Mouse (Mus musculus): ENCODE data around the gene Rnf144a. TPM values are rescaled to one million over a fixed set of nuclear protein-coding genes. Genes with fewer than 3 reads are reported as not detected.
A peak's percentile ranks its signal among the peaks of the same experiment; 100 is the strongest.

The Rnf144a gene
- total RNA-seq, 2 experiments from 2014 or later = 32.3 to 48.8 TPM

DNA sequence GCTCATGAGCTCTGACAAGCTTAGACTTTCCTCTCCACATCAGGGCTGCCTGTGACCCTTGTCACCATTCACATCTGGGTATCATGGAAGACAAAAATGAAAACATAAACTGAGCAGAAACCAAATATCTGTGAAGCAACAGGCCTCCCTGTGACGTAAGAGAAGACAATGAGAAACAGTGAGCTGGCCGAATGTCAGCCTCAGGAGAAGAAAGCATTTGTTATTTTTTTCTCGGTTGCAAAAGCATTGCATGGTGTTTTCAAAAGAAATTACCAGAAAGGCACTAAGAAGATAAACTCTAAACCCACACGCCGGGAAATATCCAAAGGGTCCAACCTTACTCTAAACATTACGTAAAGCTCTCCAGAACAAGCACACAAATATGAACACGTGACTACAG, 41.3 kb downstream of the Rnf144a start:
- no peak for DNase-seq

DNA sequence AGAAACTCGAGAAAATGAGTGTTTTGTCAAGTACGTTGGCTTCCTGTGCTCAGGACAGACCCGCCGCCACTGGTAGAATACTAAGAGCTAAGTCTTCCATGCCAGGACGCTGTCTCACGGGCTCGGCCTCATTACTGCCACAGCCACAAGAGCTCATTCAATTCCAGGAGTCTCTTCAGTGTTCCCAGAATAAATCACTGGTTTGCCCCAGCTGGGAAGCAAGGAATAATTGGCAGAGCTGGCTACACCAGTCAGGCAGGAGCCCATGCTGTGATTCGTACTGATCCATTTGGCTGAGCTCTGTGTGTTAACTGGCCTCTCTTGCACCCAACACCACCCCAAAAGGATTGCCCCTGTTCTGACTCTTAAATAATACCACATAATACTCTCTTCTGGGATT, 45.0 kb downstream of the Rnf144a start:
- DNase-seq = no peak

DNA sequence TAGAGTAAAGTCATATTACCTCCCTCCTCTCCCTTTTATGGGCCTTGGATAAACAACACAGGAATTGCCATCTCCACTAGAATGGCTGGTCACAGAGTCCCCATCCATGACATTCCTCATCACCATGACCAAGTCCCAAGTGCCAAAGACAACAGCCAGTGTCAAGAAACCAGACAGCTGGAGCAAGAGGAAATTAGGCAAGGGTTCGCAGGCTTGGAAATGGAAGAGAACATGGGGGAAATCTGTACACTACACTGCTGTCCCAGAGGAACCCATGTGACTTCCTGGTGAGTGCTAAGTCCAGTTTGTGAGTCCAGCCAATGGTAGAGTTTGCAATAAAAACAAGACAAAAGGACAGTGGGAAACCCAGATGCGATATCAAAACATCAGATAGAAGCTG, 47.7 kb downstream of the Rnf144a start:
- peak; percentile 30 for DNase-seq

DNA sequence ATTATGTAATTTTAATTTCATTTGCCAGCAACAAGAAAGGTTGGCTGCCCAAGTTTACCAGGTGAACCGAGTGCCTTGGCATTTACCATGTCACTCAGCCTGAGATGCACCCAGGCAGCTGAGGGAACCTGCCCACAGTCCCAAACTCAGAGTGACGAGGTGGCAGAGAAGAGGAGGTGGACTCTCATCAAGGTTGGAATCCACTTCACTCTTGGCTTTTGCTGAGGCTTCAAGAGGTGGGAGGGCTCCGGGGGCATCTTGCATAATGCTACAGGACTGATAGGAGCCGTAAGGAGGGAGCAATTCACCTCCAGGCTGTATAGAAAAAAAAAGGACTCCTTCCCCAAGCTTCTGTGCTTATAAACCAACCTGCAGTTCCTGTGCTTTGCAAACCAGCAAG, 48.7 kb downstream of the Rnf144a start:
- no peak for DNase-seq

DNA sequence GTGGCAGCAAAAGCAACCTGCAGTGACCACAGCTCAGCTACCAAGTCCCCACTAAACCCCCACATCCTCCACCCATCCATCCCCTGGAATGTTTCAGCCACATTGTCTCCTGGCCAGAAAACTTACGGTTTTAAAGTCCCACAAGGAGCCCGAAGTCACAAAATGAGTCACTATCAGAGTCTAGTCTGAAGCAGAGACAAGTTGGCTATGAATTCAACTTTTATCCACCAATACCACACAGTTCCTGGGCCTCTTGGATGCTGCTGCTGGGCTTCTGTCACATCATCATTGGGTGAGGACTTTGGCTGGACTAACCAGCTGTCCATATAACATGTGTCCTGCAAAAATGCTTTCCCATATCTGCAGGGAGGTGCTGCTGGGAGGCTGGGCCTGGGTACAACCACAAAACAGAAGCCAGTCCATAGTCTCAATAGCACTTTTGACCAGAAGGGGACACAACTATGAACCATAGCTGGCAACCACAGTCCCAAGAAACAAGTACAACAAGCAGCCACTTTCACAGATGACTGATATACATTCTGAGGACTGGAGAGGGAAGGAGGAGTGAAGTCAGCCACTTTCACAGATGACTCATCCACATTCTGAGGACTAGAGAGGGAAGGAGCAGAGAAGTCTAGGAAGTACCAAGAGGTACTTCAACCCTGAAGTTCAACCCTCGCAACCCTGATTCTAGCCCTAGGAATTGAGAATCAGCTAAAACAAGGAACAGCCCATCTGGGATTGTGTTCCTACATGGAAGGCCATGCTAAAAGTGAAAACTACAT, 49.3 kb downstream of the Rnf144a start:
- no peak for DNase-seq

DNA sequence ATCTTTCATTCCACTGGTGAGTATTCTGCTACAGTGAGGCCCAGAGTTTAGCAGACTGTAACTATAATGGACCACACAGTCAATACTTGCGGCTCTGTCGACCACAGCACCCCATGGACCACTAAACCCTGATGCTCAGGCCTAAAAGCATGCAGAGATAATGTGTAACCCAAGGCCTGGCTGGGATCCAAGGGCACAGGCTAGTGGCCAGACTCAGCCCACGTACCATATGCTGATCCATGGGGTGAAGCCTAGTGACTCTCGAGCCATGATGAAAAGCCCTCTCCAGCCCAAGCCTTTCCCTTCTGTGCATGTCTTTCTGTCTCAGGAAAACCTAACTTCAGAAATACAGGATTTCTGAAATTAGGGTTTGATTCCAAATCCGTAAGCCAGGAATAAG, 50.2 kb downstream of the Rnf144a start:
- peak; percentile 35 for DNase-seq

DNA sequence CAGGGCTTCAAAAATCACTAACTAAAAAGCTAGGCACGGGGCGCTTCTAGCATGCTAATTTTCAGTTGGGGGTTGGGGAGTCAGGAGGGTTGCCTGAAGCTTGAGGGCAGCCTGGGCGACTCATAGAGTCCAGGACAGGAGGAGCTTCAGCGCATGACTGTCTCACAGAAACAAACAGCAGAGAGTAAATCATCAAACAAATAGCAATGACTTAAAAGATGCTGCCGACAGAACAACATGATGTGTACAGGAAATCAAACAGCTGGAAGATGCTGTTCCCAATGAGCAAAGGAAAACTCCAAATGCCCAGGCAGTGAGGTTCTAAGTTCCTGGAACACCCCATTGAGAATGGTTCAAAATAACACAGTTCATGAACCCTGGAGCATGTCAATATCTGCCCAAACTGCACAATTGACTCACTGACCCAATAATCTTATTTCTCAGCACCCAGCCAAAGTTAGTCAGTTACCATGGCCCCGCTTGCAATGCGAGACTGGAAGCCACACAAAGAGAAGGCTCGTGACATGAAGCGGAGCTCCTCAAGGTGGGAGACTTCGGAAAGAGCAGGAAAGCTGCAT, 54.0 kb downstream of the Rnf144a start:
- no peak for DNase-seq

DNA sequence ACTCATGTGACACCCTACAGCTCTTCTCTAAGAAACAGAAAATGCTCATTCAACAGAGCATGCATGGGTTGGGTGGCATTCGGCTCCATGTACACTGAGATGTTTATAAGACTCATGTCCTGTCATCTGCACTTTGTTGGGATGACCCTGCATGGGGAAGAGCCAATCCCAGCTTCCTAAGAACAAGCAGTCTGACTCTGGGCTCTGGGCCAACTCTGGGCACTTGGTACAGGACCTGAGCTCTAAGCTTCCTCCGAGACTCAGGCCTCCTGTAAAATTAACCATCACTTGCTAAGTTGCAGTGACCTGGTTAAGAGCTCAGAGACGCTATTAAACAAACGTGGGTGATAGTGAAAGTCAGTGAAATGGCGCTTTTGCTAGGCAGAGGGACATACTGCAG, 55.2 kb downstream of the Rnf144a start:
- DNase-seq = peak; percentile 62

DNA sequence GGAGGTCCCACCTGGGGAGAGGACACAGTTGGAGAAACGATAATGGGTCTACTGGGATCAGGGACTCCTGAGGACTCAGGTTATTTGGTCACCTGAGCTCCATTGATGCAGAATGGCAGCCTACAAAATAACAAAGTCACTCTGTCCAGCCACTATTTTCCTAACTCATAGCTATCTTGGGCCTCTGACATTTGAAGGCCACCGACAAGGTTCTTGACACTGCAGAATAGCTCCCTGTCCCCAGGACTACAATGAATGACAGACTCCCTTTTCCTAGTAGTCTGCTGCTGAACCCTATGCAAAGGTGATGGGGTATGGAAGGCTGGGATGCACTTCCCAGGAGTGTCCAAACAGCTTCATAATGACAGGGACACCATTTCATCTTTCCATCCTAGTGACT, 55.8 kb downstream of the Rnf144a start:
- DNase-seq = peak; percentile 37

DNA sequence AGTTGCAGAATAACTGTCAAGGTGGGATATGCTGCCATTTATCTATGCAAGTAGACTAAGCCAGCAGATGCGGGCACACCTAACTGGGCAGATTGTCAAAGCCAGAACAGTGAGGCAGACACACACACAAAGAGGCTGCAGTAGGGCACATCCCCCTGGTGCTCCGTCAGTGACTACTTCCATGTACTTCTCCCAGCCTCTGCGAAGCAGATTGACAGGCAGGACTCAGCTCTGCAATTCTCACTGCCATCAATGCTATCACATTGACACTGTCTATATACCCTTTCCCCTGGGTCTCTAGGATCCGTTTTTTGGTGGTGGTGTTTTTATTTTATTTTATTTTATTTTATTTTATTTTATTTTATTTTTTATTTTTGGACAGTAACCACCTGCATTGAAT, 57.8 kb downstream of the Rnf144a start:
- no peak for DNase-seq

DNA sequence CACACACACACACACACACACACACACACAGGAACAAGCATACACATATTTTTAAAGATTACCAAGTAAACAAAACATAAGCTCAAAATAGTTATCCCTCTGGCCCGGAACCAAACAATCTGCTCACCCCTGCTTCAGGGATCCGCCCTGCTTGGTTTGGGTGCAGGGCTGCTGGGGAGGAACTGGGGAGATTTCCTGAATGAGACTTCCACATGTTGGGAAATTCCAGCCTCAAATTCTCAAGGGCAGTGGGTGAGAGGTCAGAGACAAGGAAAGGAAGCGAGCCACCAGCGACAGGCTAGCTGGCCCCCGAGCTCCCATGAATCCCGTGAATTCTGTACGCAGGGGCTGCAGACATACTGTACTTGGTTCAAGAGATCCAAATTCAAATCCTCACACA, 58.9 kb downstream of the Rnf144a start:
- peak; percentile 67 for DNase-seq

DNA sequence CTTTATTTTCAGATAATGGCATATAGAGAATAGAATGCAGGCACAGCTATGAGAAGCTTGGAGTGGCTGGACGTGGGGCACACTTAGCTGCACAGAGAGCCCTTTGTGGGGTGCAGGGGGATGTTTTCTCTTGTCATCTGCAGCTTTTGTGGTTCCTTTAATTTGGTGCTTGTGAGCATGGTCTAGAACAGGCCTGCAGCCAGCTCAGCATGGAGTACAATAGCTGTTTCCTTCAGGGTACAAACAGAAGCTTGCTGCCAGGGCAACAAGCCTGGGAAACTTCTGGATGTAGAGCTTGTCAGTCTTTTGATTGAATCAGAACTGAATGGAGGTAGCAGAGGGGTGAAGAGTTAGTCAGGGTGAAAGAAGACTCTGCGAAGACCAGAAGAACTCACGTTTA, 63.7 kb downstream of the Rnf144a start:
- no peak for DNase-seq

DNA sequence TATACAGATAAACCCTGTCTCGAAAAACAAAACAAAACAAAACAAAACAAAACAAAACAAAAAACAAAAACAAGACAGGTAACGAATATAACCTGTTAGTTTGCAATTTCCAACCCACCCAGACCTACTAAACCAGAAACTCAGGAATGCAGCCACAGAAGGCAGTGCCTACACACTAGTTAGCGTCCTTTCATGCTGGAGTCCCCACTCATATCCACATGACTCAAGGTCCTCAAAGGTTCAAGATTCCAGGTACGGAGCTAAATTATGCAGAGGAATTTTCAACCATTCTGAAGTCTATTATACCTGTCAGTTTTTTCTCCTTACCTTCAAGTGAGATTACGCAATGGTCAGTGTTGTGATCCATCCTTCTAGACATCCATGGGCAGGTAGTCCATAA, 70.6 kb downstream of the Rnf144a start:
- DNase-seq = no peak

DNA sequence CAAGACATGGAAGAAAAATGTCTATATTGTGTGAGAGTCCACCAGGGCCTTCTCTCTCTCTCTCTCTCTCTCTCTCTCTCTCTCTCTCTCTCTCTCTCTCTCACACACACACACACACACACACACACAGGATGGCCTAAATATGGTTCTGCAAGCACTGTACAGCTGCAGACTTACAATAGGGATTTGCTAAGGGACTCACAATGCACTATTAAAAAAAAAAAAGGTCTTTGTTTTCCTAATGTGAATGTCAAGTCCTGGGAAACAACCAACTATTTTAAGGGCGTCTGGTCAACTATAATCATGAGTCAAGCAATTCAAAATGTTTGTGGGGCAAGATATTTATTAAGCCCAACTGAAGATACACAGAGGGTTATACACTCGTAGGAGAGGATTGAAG, 71.9 kb downstream of the Rnf144a start:
- no peak for DNase-seq

DNA sequence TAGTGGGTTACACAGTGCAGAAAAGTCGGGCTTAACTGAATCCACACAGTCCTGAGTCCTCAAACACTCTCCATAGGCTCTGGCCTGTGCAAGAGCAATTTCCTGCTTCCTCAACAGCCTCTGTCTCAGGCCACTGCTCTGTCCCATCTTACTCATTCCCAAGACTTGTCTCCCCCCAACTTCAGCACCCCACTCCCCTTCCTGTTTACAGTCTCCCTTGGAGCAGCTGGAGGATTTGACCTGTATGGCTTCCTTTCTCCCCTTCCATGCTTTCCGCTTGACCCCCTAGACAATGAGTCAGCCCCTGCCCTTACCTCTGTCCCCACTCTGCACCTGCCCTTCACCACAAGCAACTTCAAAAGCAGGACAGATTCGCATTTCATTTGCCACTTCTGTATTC, 72.4 kb downstream of the Rnf144a start:
- DNase-seq = no peak

DNA sequence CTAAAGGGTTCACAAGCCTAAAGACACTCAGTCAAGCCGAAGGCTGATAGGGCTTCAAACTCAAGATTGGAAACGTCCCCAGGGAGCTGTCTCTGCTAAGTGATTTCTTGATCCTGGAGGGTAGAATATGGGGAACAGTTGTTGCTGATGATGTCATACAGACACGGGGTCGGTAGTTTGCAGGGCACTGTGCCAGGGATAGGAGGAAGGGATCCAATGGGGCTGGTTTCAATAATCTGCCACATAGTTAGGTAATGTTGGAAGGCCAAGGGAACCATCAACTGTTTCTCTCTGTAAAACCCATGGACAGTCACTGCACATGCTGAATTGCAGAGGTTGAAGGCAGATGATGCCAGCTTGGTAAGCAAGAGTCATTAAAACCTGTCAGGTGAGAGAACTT, 73.0 kb downstream of the Rnf144a start:
- DNase-seq = no peak

DNA sequence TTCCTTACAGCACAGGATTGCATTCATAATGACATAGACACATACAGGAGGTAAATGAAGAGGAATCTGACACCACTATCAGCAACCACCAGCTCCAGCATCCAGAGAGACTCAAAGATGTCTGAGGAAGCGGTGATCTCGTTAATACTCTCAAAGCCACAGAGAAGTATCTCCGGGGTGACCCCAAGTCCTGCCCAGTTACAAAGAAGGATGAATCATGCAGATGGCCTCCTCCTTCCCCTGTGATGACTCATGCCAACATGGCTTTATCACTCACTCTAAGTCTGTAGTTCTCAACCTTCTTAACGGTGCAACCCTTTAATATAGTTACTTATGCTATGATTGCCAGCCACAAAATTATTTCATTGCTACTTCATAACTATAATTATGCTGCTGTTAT, 74.4 kb downstream of the Rnf144a start:
- DNase-seq = no peak

DNA sequence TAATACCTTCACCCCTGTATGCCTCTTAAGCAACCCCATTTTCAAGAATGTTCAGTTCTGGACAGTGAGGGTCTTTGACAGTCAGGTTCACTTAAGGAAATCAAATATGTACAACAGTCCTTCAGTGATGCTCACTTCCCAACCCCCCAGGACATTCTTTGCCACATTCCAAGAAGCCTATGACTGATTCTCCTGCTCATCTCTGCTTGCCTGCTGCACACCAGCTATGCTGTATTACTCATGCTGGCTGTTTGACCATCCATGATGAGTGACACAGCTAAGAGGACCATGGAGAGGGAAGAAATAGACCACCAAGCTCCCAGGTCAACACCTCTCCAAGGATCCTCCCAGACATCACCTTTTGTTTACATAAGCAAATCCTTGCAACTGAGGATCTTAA, 75.2 kb downstream of the Rnf144a start:
- DNase-seq = no peak

DNA sequence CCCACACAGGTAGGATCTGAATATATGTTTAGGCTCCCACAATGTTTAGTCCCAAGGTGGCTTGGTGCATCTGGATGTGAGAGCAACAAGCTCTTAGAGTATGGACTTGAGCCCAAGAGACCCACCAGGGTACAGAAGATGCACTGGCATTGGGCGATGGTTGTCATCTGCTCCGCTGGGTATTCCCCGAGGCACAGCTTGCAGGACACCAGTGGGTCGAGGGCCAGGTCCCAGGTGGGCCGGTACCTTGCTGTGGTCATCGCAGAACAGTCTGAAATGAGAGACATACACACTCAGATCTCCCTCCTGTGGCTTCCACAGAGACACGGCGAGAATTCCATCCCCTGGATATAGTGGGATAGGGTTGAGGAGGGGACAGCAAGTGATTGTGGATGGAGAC, 75.9 kb downstream of the Rnf144a start:
- no peak for DNase-seq

DNA sequence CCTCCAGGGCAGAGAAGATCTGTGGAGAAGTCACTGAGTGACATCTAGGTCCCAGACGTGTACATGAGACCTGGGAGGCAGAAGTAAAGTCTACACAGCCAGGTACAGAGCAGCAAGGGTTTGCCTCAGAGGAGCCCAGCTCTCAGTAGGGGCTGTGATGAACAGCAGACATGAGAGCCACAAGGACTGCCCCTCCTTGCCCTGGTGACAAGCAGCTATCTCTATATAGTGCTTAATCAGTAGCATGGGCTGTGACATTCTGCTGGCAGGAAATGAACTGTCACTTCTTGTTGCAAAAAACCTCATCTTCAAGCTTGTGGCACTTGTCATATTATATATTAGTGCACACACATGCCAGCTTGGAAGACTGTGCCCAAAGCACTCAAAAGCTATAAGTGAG, 81.4 kb downstream of the Rnf144a start:
- DNase-seq = no peak

DNA sequence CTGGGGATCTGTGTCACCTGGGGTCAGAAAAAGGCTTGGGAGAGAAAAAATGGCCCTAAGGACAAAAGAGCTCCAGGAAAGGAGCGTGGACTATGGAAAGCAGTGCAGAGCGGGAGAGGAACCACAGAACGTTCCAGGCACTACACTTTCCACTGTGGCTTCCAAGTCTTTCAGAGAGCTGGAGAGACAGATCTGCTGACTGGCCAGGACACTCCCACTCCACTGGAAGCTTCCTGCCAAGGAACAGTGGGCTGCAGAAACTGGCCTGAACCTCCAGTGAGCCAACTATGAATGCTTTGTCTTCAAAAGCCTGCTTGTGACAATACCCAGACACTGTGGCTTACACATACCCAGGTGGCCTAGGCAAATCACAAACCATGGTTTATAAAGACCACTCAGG, 84.0 kb downstream of the Rnf144a start:
- peak; percentile 55 for DNase-seq

DNA sequence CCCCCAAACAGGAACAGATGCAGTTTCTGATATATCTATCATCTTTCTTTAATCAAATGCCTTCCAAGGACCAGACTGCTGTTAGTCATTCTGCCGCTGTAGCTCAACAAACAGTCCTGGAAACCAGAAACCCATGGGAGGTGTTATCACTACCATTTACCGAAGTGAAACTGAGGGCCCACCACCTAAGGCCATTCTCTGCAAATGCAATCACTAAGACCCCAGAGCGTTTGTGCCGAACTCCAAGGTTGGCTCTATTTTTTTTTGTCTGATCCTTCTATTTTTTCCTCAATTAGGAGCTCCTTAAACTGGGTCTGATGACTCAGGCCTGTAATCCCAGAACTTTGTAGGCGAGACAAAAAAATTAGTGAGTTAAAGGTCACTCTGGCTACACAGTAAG, 85.3 kb downstream of the Rnf144a start:
- DNase-seq = no peak

DNA sequence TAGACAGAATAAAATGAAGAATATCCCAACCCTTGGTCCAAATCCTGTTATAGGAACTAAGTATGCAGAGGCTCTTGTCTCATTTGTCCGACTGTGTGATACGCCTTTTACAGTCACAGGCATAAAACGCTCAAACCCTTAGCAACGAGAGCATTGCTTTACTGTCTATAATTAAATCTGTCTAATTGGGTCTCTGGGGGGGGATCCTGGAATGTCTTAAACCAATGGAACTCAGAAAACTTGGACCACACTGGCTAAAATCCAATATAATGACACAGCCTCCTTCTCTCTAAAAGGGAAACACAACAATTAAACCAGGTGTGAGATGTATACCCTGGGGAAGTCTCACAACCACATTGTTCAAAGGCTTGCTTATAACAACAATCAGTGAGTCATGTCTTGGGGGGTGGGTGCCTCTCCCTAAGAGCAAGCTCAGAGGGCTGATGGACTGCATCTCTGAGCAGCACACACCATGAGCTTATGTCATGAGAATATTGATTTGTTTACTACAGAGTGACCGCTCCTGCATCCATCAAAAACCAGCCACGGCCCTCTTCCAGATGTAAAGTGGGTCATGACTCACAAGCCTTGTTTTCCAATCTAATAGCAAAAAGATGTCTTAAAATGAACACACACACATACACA, 85.9 kb downstream of the Rnf144a start:
- no peak for DNase-seq

DNA sequence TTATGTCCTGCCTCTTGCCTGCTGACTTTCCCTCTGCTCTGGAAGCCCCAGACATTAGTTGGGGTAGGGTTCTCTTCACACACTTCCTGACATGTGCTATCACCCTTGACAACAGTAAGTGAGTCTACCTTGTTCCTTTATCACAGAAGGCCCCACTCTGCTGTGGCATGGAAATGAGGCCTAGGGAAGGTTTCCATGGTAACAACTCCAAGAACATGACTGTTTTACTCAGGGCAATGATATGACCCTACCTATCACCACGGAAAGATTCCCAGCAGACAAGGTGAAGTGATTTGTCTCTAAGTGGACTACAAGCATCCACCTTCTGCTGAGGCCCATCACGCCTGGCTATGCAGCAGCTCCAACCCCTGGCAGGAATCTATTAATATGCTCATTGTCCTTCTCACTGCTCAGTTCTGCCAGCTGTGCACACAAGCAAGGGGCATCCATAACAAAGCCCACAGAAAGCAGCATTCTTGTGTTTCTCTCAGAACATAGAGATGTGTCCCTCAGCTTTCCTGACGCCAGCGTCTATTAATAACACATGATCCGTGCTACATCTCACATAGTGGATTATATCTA, 91.2 kb downstream of the Rnf144a start:
- no peak for DNase-seq
